Mouse (Mus musculus) cerebellum, adult 2 months (tissue): ENCODE results near the gene Hist1h2bl.

ENCODE experiments used
- CTCF ChIP-seq: fragments of 200-500 bp; IDR thresholded peaks from 2 replicates; pipeline ENCODE4 v1.5.1; 2011; ENCODE audit warnings: low read depth, mild to moderate bottlenecking, control low read depth, low read length, moderate library complexity, borderline replicate concordance; ENCODE audit not compliant: insufficient read depth
- POLR2A ChIP-seq: fragments of 200-500 bp; IDR thresholded peaks from 2 replicates; pipeline ENCODE4 v1.6.1; 2011; ENCODE audit warnings: low read length, control low read depth, borderline replicate concordance; ENCODE audit not compliant: insufficient read depth

DNA sequence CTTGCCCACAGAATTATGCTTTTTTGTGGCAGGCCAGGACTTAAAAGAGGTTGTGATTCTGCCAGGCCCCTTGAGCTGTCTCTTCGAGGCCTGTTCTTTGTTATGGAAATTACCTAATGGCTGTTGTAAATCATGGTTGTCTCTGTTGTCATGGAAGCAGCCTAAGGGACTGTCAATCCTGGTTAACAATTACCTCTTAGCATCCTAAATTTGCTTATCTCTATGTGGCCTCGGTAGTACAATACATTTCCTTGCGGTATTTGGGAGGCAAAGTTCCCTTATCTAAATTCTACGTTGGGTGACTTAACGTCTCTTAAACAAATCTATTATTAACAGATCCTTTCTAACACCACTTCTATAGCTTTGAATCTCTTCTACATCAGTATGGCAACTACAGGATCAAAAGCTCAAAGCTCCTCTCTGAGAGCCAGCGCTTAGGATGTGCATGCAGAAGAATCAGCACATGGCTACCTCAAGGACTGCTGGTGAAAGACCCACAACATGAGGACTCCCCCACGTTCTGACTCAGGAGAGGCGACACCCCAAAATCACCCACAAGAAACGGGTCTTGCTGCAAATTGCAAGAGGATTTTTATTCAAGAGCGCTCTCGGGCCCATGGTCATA is 12.1 kb upstream of the Hist1h2bl start:
- TF ChIP-seq CTCF: no peak
- TF ChIP-seq POLR2A: no peak
